Mouse (Mus musculus): ENCODE data around the gene Mpp3. TPM values are rescaled to one million over a fixed set of nuclear protein-coding genes. Genes with fewer than 3 reads are reported as not detected.

Mpp3 gene
- polyA plus RNA-seq, 1 experiment from 2014 or later: 11.3 TPM

GRCm38 (mm10) chr11:101979140-101979539 lies 49.1 kb downstream of the Mpp3 start:
- ATAC-seq (ENCODE audit: insufficient number of reproducible peaks, low FRiP score, low TSS enrichment, low read depth): no peak
- Histone ChIP-seq H3K27me3 (ENCODE audit: control insufficient read depth, insufficient read depth, low read length) (no peaks in the 10 kb centered on the region), H3K4me3 (ENCODE audit: low read depth, low read length) (no peak overlapping the region), H3K36me3 (ENCODE audit: control insufficient read depth, insufficient read depth, low read length) (no peaks in the 10 kb centered on the region; the same call in 1 of the 2 replicates), H3K9ac (ENCODE audit: low read length) (no peak overlapping the region), H3K9me3 (ENCODE audit: control insufficient read depth, low read length) (no peaks in the 10 kb centered on the region), H3K4me1 (ENCODE audit: control insufficient read depth, insufficient read depth, low read length) (peaks cover 12% of the 10 kb centered on the region), H3K27ac (replicated peaks; ENCODE audit: low read depth, low read length) (no peak overlapping the region), H3K4me2 (ENCODE audit: low read depth, severe bottlenecking) (no peak overlapping the region)
- 86% methylated on average over 5 of the region's 5 CpGs for WGBS
- DNase-seq (ENCODE audit: low spot score): no peak

- H3K36me3 ChIP-seq (ENCODE audit: control insufficient read depth, insufficient read depth, low read length): no peaks in the 10 kb centered on the region; the same call in 1 of the 2 replicates
- H3K4me3 ChIP-seq (ENCODE audit: low read depth, low read length): no peak overlapping the region
- no peaks in the 10 kb centered on the region for H3K9me3 ChIP-seq (ENCODE audit: control insufficient read depth, low read length)
- H3K27me3 ChIP-seq (ENCODE audit: control insufficient read depth, insufficient read depth, low read length): no peaks in the 10 kb centered on the region
- H3K27ac ChIP-seq (replicated peaks; ENCODE audit: low read depth, low read length): no peak overlapping the region
- ATAC-seq (ENCODE audit: insufficient number of reproducible peaks, low FRiP score, low TSS enrichment, low read depth) (no peak), DNase-seq (ENCODE audit: low spot score) (no peak)
- H3K9ac ChIP-seq (ENCODE audit: low read length): no peak overlapping the region
- 91% methylated on average over 7 of the region's 7 CpGs for WGBS
- peaks cover 19% of the 10 kb centered on the region for H3K4me1 ChIP-seq (ENCODE audit: control insufficient read depth, insufficient read depth, low read length)
- H3K4me2 ChIP-seq (ENCODE audit: low read depth, severe bottlenecking): no peak overlapping the region
Measured at GRCm38 (mm10) chr11:101976949-101977348, 51.3 kb downstream of the Mpp3 start.

- Histone ChIP-seq H3K27me3 (ENCODE audit: control insufficient read depth, insufficient read depth, low read length) (no peaks in the 10 kb centered on the region), H3K4me1 (ENCODE audit: control insufficient read depth, insufficient read depth, low read length) (peaks cover 19% of the 10 kb centered on the region), H3K36me3 (ENCODE audit: control insufficient read depth, insufficient read depth, low read length) (no peaks in the 10 kb centered on the region; the same call in 1 of the 2 replicates), H3K9me3 (ENCODE audit: control insufficient read depth, low read length) (no peaks in the 10 kb centered on the region), H3K4me3 (ENCODE audit: low read depth, low read length) (no peak overlapping the region), H3K27ac (replicated peaks; ENCODE audit: low read depth, low read length) (no peak overlapping the region), H3K4me2 (ENCODE audit: low read depth, severe bottlenecking) (no peak overlapping the region), H3K9ac (ENCODE audit: low read length) (no peak overlapping the region)
- no peak for ATAC-seq (ENCODE audit: insufficient number of reproducible peaks, low FRiP score, low TSS enrichment, low read depth)
- 52% methylated on average over 9 of the region's 9 CpGs for WGBS
- peak; percentile 43 for DNase-seq (ENCODE audit: low spot score)
Measured at GRCm38 (mm10) chr11:101974923-101975322, 53.3 kb downstream of the Mpp3 start.

- Histone ChIP-seq H3K4me2 (ENCODE audit: low read depth, severe bottlenecking) (no peak overlapping the region), H3K9ac (ENCODE audit: low read length) (no peak overlapping the region), H3K9me3 (ENCODE audit: control insufficient read depth, low read length) (no peaks in the 10 kb centered on the region), H3K4me3 (ENCODE audit: low read depth, low read length) (no peak overlapping the region), H3K4me1 (ENCODE audit: control insufficient read depth, insufficient read depth, low read length) (peaks cover 19% of the 10 kb centered on the region), H3K36me3 (ENCODE audit: control insufficient read depth, insufficient read depth, low read length) (no peaks in the 10 kb centered on the region; the same call in 1 of the 2 replicates), H3K27me3 (ENCODE audit: control insufficient read depth, insufficient read depth, low read length) (no peaks in the 10 kb centered on the region), H3K27ac (replicated peaks; ENCODE audit: low read depth, low read length) (no peak overlapping the region)
- ATAC-seq (ENCODE audit: insufficient number of reproducible peaks, low FRiP score, low TSS enrichment, low read depth) (no peak), DNase-seq (ENCODE audit: low spot score) (no peak)
- 35% methylated on average over 6 of the region's 6 CpGs for WGBS
Measured at GRCm38 (mm10) chr11:101974181-101974580, 54.1 kb downstream of the Mpp3 start.

- 0 out of 2 replicates have a peak overlapping the region, but pooled peaks have one; percentile 8 for H3K27ac ChIP-seq (replicated peaks; ENCODE audit: low read depth, low read length)
- ATAC-seq (ENCODE audit: insufficient number of reproducible peaks, low FRiP score, low TSS enrichment, low read depth): no peak
- H3K27me3 ChIP-seq (ENCODE audit: control insufficient read depth, insufficient read depth, low read length): no peaks in the 10 kb centered on the region
- H3K4me2 ChIP-seq (ENCODE audit: low read depth, severe bottlenecking): no peak overlapping the region; the same call in 1 of the 2 replicates
- H3K4me1 ChIP-seq (ENCODE audit: control insufficient read depth, insufficient read depth, low read length): peaks cover 20% of the 10 kb centered on the region
- no peak for DNase-seq (ENCODE audit: low spot score)
- no peaks in the 10 kb centered on the region for H3K9me3 ChIP-seq (ENCODE audit: control insufficient read depth, low read length)
- H3K4me3 ChIP-seq (ENCODE audit: low read depth, low read length): no peak overlapping the region
- H3K9ac ChIP-seq (ENCODE audit: low read length): no peak overlapping the region
- 57% methylated on average over 9 of the region's 9 CpGs for WGBS
- no peaks in the 10 kb centered on the region; the same call in 1 of the 2 replicates for H3K36me3 ChIP-seq (ENCODE audit: control insufficient read depth, insufficient read depth, low read length)
Measured at GRCm38 (mm10) chr11:101973496-101973895, 54.8 kb downstream of the Mpp3 start.

GRCm38 (mm10) chr11:101972651-101973050 lies 55.6 kb downstream of the Mpp3 start:
- no peak overlapping the region; the same call in 1 of the 2 replicates for H3K9ac ChIP-seq (ENCODE audit: low read length)
- peaks cover 23% of the 10 kb centered on the region for H3K4me1 ChIP-seq (ENCODE audit: control insufficient read depth, insufficient read depth, low read length)
- no peak overlapping the region for H3K4me2 ChIP-seq (ENCODE audit: low read depth, severe bottlenecking)
- no peaks in the 10 kb centered on the region for H3K9me3 ChIP-seq (ENCODE audit: control insufficient read depth, low read length)
- H3K4me3 ChIP-seq (ENCODE audit: low read depth, low read length): no peak overlapping the region
- H3K27ac ChIP-seq (replicated peaks; ENCODE audit: low read depth, low read length): no peak overlapping the region
- no peaks in the 10 kb centered on the region; the same call in 1 of the 2 replicates for H3K27me3 ChIP-seq (ENCODE audit: control insufficient read depth, insufficient read depth, low read length)
- no peaks in the 10 kb centered on the region; the same call in 1 of the 2 replicates for H3K36me3 ChIP-seq (ENCODE audit: control insufficient read depth, insufficient read depth, low read length)
- no peak for DNase-seq (ENCODE audit: low spot score)
- 88% methylated on average over 5 of the region's 5 CpGs for WGBS
- ATAC-seq (ENCODE audit: insufficient number of reproducible peaks, low FRiP score, low TSS enrichment, low read depth): no peak

GRCm38 (mm10) chr11:101972097-101972496 lies 56.2 kb downstream of the Mpp3 start:
- Histone ChIP-seq H3K4me1 (ENCODE audit: control insufficient read depth, insufficient read depth, low read length) (peaks cover 27% of the 10 kb centered on the region), H3K4me3 (ENCODE audit: low read depth, low read length) (no peak overlapping the region), H3K36me3 (ENCODE audit: control insufficient read depth, insufficient read depth, low read length) (no peaks in the 10 kb centered on the region; the same call in 1 of the 2 replicates), H3K9me3 (ENCODE audit: control insufficient read depth, low read length) (no peaks in the 10 kb centered on the region), H3K9ac (ENCODE audit: low read length) (no peak overlapping the region), H3K27me3 (ENCODE audit: control insufficient read depth, insufficient read depth, low read length) (peaks cover under 1% of the 10 kb centered on the region), H3K4me2 (ENCODE audit: low read depth, severe bottlenecking) (no peak overlapping the region), H3K27ac (replicated peaks; ENCODE audit: low read depth, low read length) (no peak overlapping the region)
- WGBS: 60% methylated on average over 3 of the region's 3 CpGs
- DNase-seq (ENCODE audit: low spot score): no peak
- no peak for ATAC-seq (ENCODE audit: insufficient number of reproducible peaks, low FRiP score, low TSS enrichment, low read depth)

- Histone ChIP-seq H3K36me3 (ENCODE audit: control insufficient read depth, insufficient read depth, low read length) (no peaks in the 10 kb centered on the region; the same call in 1 of the 2 replicates), H3K9ac (ENCODE audit: low read length) (no peak overlapping the region), H3K4me1 (ENCODE audit: control insufficient read depth, insufficient read depth, low read length) (peaks cover 32% of the 10 kb centered on the region), H3K4me2 (ENCODE audit: low read depth, severe bottlenecking) (no peak overlapping the region), H3K4me3 (ENCODE audit: low read depth, low read length) (no peak overlapping the region), H3K9me3 (ENCODE audit: control insufficient read depth, low read length) (no peaks in the 10 kb centered on the region), H3K27me3 (ENCODE audit: control insufficient read depth, insufficient read depth, low read length) (peaks cover 7% of the 10 kb centered on the region), H3K27ac (replicated peaks; ENCODE audit: low read depth, low read length) (no peak overlapping the region)
- WGBS: 38% methylated on average over 3 of the region's 3 CpGs
- ATAC-seq (ENCODE audit: insufficient number of reproducible peaks, low FRiP score, low TSS enrichment, low read depth) (no peak), DNase-seq (ENCODE audit: low spot score) (peak; percentile 48)
Measured at GRCm38 (mm10) chr11:101971410-101971809, 56.9 kb downstream of the Mpp3 start.

- Histone ChIP-seq H3K4me1 (ENCODE audit: control insufficient read depth, insufficient read depth, low read length) (peaks cover 35% of the 10 kb centered on the region), H3K36me3 (ENCODE audit: control insufficient read depth, insufficient read depth, low read length) (no peaks in the 10 kb centered on the region), H3K4me3 (ENCODE audit: low read depth, low read length) (no peak overlapping the region), H3K9ac (ENCODE audit: low read length) (no peak overlapping the region), H3K27ac (replicated peaks; ENCODE audit: low read depth, low read length) (no peak overlapping the region), H3K4me2 (ENCODE audit: low read depth, severe bottlenecking) (no peak overlapping the region), H3K27me3 (ENCODE audit: control insufficient read depth, insufficient read depth, low read length) (peaks cover 23% of the 10 kb centered on the region), H3K9me3 (ENCODE audit: control insufficient read depth, low read length) (no peaks in the 10 kb centered on the region)
- 77% methylated on average over 13 of the region's 13 CpGs for WGBS
- ATAC-seq (ENCODE audit: insufficient number of reproducible peaks, low FRiP score, low TSS enrichment, low read depth) (no peak), DNase-seq (ENCODE audit: low spot score) (no peak)
Measured at GRCm38 (mm10) chr11:101969835-101970234, 58.4 kb downstream of the Mpp3 start.
